Comparison of ENCODE assay signal across 4 mouse cellular contexts in genomic region chr4:147235441-147235840, GRCm38 (mm10).
A peak's percentile ranks its signal among the peaks of the same experiment; 100 is the strongest.
DNase-seq lines count a peak whose midpoint lies in the region; ATAC-seq and TF ChIP-seq lines count a peak whose summit lies in the region.
"Not testable (repeated sequence)": the region's sequence is repeated elsewhere in the genome, so short reads cannot be mapped to it uniquely, and the experiment has no call there.

No protein-coding gene starts in this region.

- WGBS in lung, postnatal 0 days: 49% methylated on average over 2 of the region's 2 CpGs

- not testable (repeated sequence) for H3K9ac ChIP-seq in lung, postnatal 0 days (replicated peaks; ENCODE audit: low read depth)

- H3K4me1 ChIP-seq in lung, postnatal 0 days (ENCODE audit: insufficient read depth, low read depth, low read length): not testable (repeated sequence)

- not testable (repeated sequence) for H3K27ac ChIP-seq in lung, postnatal 0 days (ENCODE audit: low read length)

- H3K36me3 ChIP-seq in lung, postnatal 0 days (ENCODE audit: insufficient read depth, low read length): not testable (repeated sequence)

- peak; percentile 18 for DNase-seq in R1 (ENCODE audit: low read depth, low spot score)
- peak; percentile 5 for DNase-seq in ZHBTc4 (ENCODE audit: low read depth, low spot score)
- DNase-seq in heart, adult 11 months: peak; percentile 90
- DNase-seq in lung, postnatal 0 days (ENCODE audit: low spot score): peak; percentile 3

- not testable (repeated sequence) for H3K4me3 ChIP-seq in lung, postnatal 0 days (ENCODE audit: low read depth, low read length)

- not testable (repeated sequence) for H3K4me2 ChIP-seq in lung, postnatal 0 days (replicated peaks; ENCODE audit: low read depth, low read length)

- peaks cover 15% of the 10 kb centered on the region; the same call in 1 of the 2 replicates for H3K9me3 ChIP-seq in lung, postnatal 0 days (ENCODE audit: low read length)

- not testable (repeated sequence) for TF ChIP-seq CTCF in lung, postnatal 0 days (IDR thresholded peaks at IDR 0.05)

- not testable (repeated sequence) for TF ChIP-seq EP300 in lung, postnatal 0 days (IDR thresholded peaks at IDR 0.05)

- not testable (repeated sequence) for ATAC-seq in lung, postnatal 0 days

- H3K27me3 ChIP-seq in lung, postnatal 0 days (replicated peaks; ENCODE audit: insufficient read depth, low read length): not testable (repeated sequence)

Comparison
In these comparisons a context has a peak if more than half of its experiments do, and no peak if none do; other contexts are left out.
1. DNase-seq: peak in every context shown above with its lines; median percentile 90 in heart, adult 11 months; 18 in R1; 5 in ZHBTc4; 3 in lung, postnatal 0 days.